Mouse (Mus musculus) kidney, embryonic 14.5 days (tissue): ENCODE measurements at regions not wholly inside any gene's neighbourhood (a gene's known extent, or its start where the extent isn't known, plus 50 kb on each side); places are given as distances from the start of the nearest gene placed in this dataset.

Experiments used
- ATAC-seq: fragments of 200-750 bp; cut with Nextera tagmentation; 2 replicates; pipeline ENCODE4 v1.8.0; 2017; ENCODE audit warnings: moderate number of reproducible peaks, mild to moderate bottlenecking, moderate TSS enrichment, moderate library complexity; ENCODE audit not compliant: low FRiP score, low TSS enrichment
- H3K27ac ChIP-seq: fragments of 300-500 bp; sonication (generic); 2 replicates; pipeline ENCODE4 v1.5.1; 2014; ENCODE audit warnings: low read depth, mild to moderate bottlenecking, low read length, moderate library complexity, mixed read lengths
- H3K27me3 ChIP-seq: fragments of 300-500 bp; sonication (generic); 2 replicates; pipeline ENCODE4 v1.6.1; 2014; ENCODE audit warnings: mild to moderate bottlenecking, low read length; ENCODE audit not compliant: control insufficient read depth, insufficient read depth
- H3K36me3 ChIP-seq: fragments of 300-500 bp; sonication (generic); 2 replicates; pipeline ENCODE4 v1.6.1; 2014; ENCODE audit warnings: low read length, mixed read lengths; ENCODE audit not compliant: control insufficient read depth, insufficient read depth
- H3K4me1 ChIP-seq: fragments of 300-500 bp; sonication (generic); 2 replicates; pipeline ENCODE4 v1.6.1; 2014; ENCODE audit warnings: low read length, mixed read lengths; ENCODE audit not compliant: control insufficient read depth, insufficient read depth
- H3K4me2 ChIP-seq: fragments of 300-500 bp; sonication (generic); replicated peaks from 2 replicates; pipeline ENCODE4 v1.6.1; 2014; ENCODE audit warnings: low read depth, mild to moderate bottlenecking, low read length
- H3K4me3 ChIP-seq: fragments of 300-500 bp; sonication (generic); 2 replicates; pipeline ENCODE4 v1.5.1; 2014; ENCODE audit warnings: mild to moderate bottlenecking, low read length
- H3K9ac ChIP-seq: fragments of 300-500 bp; sonication (generic); 2 replicates; pipeline ENCODE4 v1.6.1; 2014; ENCODE audit warnings: low read depth, mild to moderate bottlenecking, low read length, moderate library complexity
- H3K9me3 ChIP-seq: fragments of 300-500 bp; sonication (generic); 2 replicates; pipeline ENCODE4 v1.6.1; 2016; ENCODE audit warnings: low read length; ENCODE audit not compliant: control insufficient read depth
- WGBS: fragments of 180-500 bp; shearing (Covaris S2); extraction: QIAGEN DNeasy Blood & Tissue Kit; methylation state at CpG from one replicate; pipeline ENCODE4 v1.1.7; 2014; 5-methylcytosine and 5-hydroxymethylcytosine counted together

DNA sequence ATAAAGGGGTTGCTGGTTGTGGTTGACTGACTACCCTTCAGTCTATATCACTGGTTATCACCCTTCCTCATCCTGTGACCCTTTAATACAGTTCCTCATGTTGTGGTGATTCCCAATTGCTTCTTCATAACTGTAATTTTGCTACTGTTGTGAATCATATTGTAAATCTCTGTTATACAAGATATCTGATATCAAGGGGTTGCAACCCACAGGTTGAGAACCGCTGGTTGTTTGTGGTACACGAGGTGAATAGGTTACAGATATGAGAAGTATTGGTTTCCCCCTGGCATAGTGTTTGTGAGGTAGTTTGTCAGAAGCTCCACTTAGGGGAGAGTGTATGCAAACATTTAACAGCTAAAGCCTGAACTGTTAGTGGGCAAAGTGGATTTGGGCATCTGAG, 58.9 kb upstream of the Foxn3 start:
- Histone ChIP-seq H3K4me2 (no peak overlapping the region), H3K27me3 (peaks cover 4% of the 10 kb centered on the region; the same call in 1 of the 2 replicates), H3K4me3 (no peak overlapping the region), H3K9ac (no peak overlapping the region), H3K36me3 (no peaks in the 10 kb centered on the region), H3K4me1 (no peaks in the 10 kb centered on the region), H3K27ac (no peak overlapping the region), H3K9me3 (no peaks in the 10 kb centered on the region)
- 81% methylated on average over 2 of the region's 2 CpGs for WGBS
- no peak for ATAC-seq

GRCm38 (mm10) chr12:99617241-99617804, 53.9 kb upstream of the Foxn3 start:
- H3K9ac ChIP-seq, result no peak overlapping the region
- H3K9me3 ChIP-seq, result no peaks in the 10 kb centered on the region
- H3K4me2 ChIP-seq, result no peak overlapping the region
- no peak overlapping the region for H3K4me3 ChIP-seq
- no peak overlapping the region for H3K27ac ChIP-seq
- no peak for ATAC-seq
- no peaks in the 10 kb centered on the region for H3K27me3 ChIP-seq
- no peaks in the 10 kb centered on the region for H3K4me1 ChIP-seq
- no peaks in the 10 kb centered on the region for H3K36me3 ChIP-seq
- WGBS, result 79% methylated on average over 14 of the region's 14 CpGs

GRCm38 (mm10) chr12:99614420-99614819, 51.0 kb upstream of the Foxn3 start:
- no peak for ATAC-seq
- H3K27ac ChIP-seq, result no peak overlapping the region
- no peaks in the 10 kb centered on the region for H3K4me1 ChIP-seq
- WGBS, result 62% methylated on average over 6 of the region's 6 CpGs
- H3K36me3 ChIP-seq, result no peaks in the 10 kb centered on the region
- H3K4me3 ChIP-seq, result no peak overlapping the region
- H3K4me2 ChIP-seq, result no peak overlapping the region
- H3K9me3 ChIP-seq, result no peaks in the 10 kb centered on the region
- no peak overlapping the region for H3K9ac ChIP-seq
- no peaks in the 10 kb centered on the region for H3K27me3 ChIP-seq
